Mouse (Mus musculus) CH12.LX (cell line): ENCODE data around the gene Pdilt. TPM values are rescaled to one million over a fixed set of nuclear protein-coding genes. Genes with fewer than 3 reads are reported as not detected.
A peak's percentile ranks its signal among the peaks of the same experiment; 100 is the strongest.

ENCODE experiments used
- DNase-seq: peaks from one replicate; pipeline ENCODE4 v3.0.0-alpha.2; 2013; ENCODE audit errors: extremely low read depth
- H3K27ac ChIP-seq: 2 replicates; pipeline ENCODE4 v1.5.1; 2012; ENCODE audit warnings: low read depth, mild to moderate bottlenecking, control low read depth, moderate library complexity; ENCODE audit not compliant: insufficient read depth
- H3K27me3 ChIP-seq: replicated peaks from 2 replicates; pipeline ENCODE3; 2012; ENCODE audit warnings: inconsistent platforms
- H3K36me3 ChIP-seq, 2 experiments: replicated peaks in 1 of 2; 2 replicates each; pipeline versions ENCODE3 to v1.6.1; 2012; ENCODE audit warnings: inconsistent platforms in 1 of 2, low read length in 1 of 2, mild to moderate bottlenecking in 1 of 2, mixed read lengths in 1 of 2, moderate library complexity in 1 of 2; ENCODE audit not compliant: control insufficient read depth in 1 of 2, insufficient read depth in 1 of 2
- H3K4me1 ChIP-seq, 2 experiments: 2 replicates each; pipeline ENCODE4 v1.6.1; 2012; ENCODE audit warnings: inconsistent platforms in 1 of 2, moderate library complexity in 1 of 2; ENCODE audit not compliant: insufficient read depth in 2 of 2, control insufficient read depth in 1 of 2
- H3K4me2 ChIP-seq: 2 replicates; pipeline ENCODE4 v1.6.1; 2012; ENCODE audit warnings: low read depth, mild to moderate bottlenecking, control low read depth; ENCODE audit not compliant: poor library complexity, insufficient read depth, severe bottlenecking
- H3K4me3 ChIP-seq, 3 experiments: fragments of 150-350 bp in 1 of 3; sonication (generic) in 1 of 3; replicated peaks in 1 of 3; 2 replicates each; pipeline versions ENCODE3 to v1.5.1; 2011 to 2012; ENCODE audit warnings: low read depth in 2 of 3, low read length in 2 of 3, mild to moderate bottlenecking in 2 of 3, moderate library complexity in 2 of 3, control low read depth in 1 of 3, improper control_type of control experiment in 1 of 3, inconsistent platforms in 1 of 3, mixed read lengths in 1 of 3; ENCODE audit not compliant: poor library complexity in 1 of 3
- H3K79me2 ChIP-seq: replicated peaks from 2 replicates; pipeline ENCODE4 v1.6.1; 2012; ENCODE audit warnings: mild to moderate bottlenecking, moderate library complexity; ENCODE audit not compliant: control insufficient read depth, poor library complexity, insufficient read depth, severe bottlenecking; ENCODE audit errors: extremely low read depth
- H3K9ac ChIP-seq: 2 replicates; pipeline ENCODE4 v1.6.1; 2012; ENCODE audit warnings: low read depth, mild to moderate bottlenecking, control low read depth, moderate library complexity; ENCODE audit not compliant: insufficient read depth
- H3K9me3 ChIP-seq: replicated peaks from 2 replicates; pipeline ENCODE3; 2012; ENCODE audit warnings: low read length, inconsistent platforms, mixed read lengths
- BHLHE40 ChIP-seq: IDR thresholded peaks from 2 replicates; pipeline ENCODE4 v1.6.1; 2011; ENCODE audit warnings: mild to moderate bottlenecking, low read depth, low read length, improper control_type of control experiment
- E2F4 ChIP-seq: IDR thresholded peaks from 2 replicates; pipeline ENCODE4 v1.6.1; 2011; ENCODE audit warnings: low read depth, low read length, improper control_type of control experiment; ENCODE audit not compliant: insufficient replicate concordance
- EP300 ChIP-seq: IDR thresholded peaks from 2 replicates; pipeline ENCODE4 v1.6.1; 2011; ENCODE audit warnings: low read length, improper control_type of control experiment
- ETS1 ChIP-seq: conservative IDR thresholded peaks from 2 replicates; pipeline ENCODE4 v1.6.1; 2012; ENCODE audit warnings: low read depth, mild to moderate bottlenecking, inconsistent platforms, low read length, improper control_type of control experiment, moderate library complexity
- IRF4 ChIP-seq: IDR thresholded peaks from 2 replicates; pipeline ENCODE4 v1.6.1; 2014; ENCODE audit warnings: low read depth, mild to moderate bottlenecking, inconsistent platforms, low read length, improper control_type of control experiment
- JUND ChIP-seq: conservative IDR thresholded peaks from 2 replicates; pipeline ENCODE4 v1.6.1; 2011; ENCODE audit warnings: low read depth, low read length, improper control_type of control experiment
- MAFK ChIP-seq: IDR thresholded peaks from 2 replicates; pipeline ENCODE4 v1.6.1; 2011; ENCODE audit warnings: low read length, improper control_type of control experiment; ENCODE audit not compliant: insufficient replicate concordance
- MEF2A ChIP-seq: IDR thresholded peaks from 2 replicates; pipeline ENCODE4 v1.6.1; 2014; ENCODE audit warnings: low read depth, mild to moderate bottlenecking, inconsistent platforms, low read length, improper control_type of control experiment, borderline replicate concordance
- NRF1 ChIP-seq: IDR thresholded peaks from 2 replicates; pipeline ENCODE4 v1.6.1; 2014; ENCODE audit warnings: low read depth, mild to moderate bottlenecking, inconsistent platforms, low read length, improper control_type of control experiment, moderate library complexity
- PAX5 ChIP-seq: IDR thresholded peaks from 2 replicates; pipeline ENCODE4 v1.6.1; 2012; ENCODE audit warnings: low read length, inconsistent platforms, mixed read lengths
- POLR2AphosphoS2 ChIP-seq: IDR thresholded peaks from 2 replicates; pipeline ENCODE4 v1.6.1; 2011; ENCODE audit warnings: low read depth, low read length, improper control_type of control experiment
- SMC3 ChIP-seq: IDR thresholded peaks from 2 replicates; pipeline ENCODE4 v1.6.1; 2011; ENCODE audit warnings: low read depth, low read length, improper control_type of control experiment
- TCF12 ChIP-seq: IDR thresholded peaks from 2 replicates; pipeline ENCODE4 v1.6.1; 2014; ENCODE audit warnings: low read depth, mild to moderate bottlenecking, inconsistent platforms, low read length, improper control_type of control experiment
- USF1 ChIP-seq: IDR thresholded peaks from 2 replicates; pipeline ENCODE4 v1.6.1; 2014; ENCODE audit warnings: low read depth, mild to moderate bottlenecking, inconsistent platforms, low read length, improper control_type of control experiment
- ZKSCAN1 ChIP-seq: IDR thresholded peaks from 2 replicates; pipeline ENCODE4 v1.6.1; 2012; ENCODE audit warnings: low read depth, inconsistent platforms, low read length, improper control_type of control experiment, borderline replicate concordance
- dilution Hi-C: fragments of 300-500 bp; cut with MboI; formaldehyde crosslinking; loops from 2 replicates; pipeline ENCODE4 v1.14.3; 2020; ENCODE audit warnings: low sequenced_read_pairs; ENCODE audit not compliant: extremely low pct_unique_long_range_greater_than_20kb, extremely low pct_ligation_motif_present
- in situ Hi-C: fragments of 300-500 bp; cut with MboI; formaldehyde crosslinking; loops from 3 replicates; pipeline ENCODE4 v1.14.3; 2019; ENCODE audit warnings: low sequenced_read_pairs, low pct_ligation_motif_present, low pct_unique_long_range_greater_than_20kb, mixed read lengths
- polyA plus RNA-seq: library from polyadenylated mRNA; unstranded; fragments of >175 nt; gene quantifications from 2 replicates; pipeline ENCODE4 v1.2.1, GENCODE M21; 2012; ENCODE audit warnings: low read depth; ENCODE audit not compliant: insufficient read length
- total RNA-seq, 2 experiments: library from RNA; depleted of rRNA; stranded (reverse); fragments of 300-350 nt in 1 of 2; fragments of >200 nt in 1 of 2; gene quantifications; 2 replicates each; pipeline ENCODE4 v1.2.3; 2012 to 2014

The Pdilt gene
- total and polyA plus RNA-seq, 3 experiments, result not detected

DNA sequence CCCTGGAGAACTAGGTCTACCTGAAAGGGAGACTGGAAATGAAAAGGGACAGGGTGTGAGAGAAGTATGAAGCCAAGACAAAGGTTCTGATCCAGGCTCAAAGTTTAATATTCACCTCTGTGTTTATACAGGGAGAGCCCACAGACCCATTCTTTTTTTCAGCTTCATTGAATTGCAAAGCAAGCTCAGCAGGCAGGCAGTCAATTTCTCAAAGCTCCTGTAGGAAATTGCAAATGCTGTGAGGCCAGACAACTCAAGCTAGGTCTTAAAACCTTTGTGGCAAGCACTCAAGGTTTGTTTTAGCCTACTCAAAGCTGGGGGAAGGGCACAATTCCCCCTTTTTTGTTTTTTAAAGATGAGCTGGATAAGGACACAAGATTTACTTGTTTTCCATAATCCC, 22.3 kb upstream of the Pdilt start:
- Histone ChIP-seq H3K4me1 (peaks cover 13 to 44% of the 10 kb centered on the region in 2 experiments; a peak in 3 of 4 replicates), H3K27ac (no peak overlapping the region), H3K27me3 (no peaks in the 10 kb centered on the region), H3K79me2 (no peaks in the 10 kb centered on the region), H3K9ac (no peak overlapping the region), H3K4me3 (no peak overlapping the region), H3K9me3 (no peaks in the 10 kb centered on the region), H3K4me2 (no peak overlapping the region), H3K36me3 (no peaks in the 10 kb centered on the region)
- in situ Hi-C loops, result no loop called here
- DNase-seq, result no peak
- TF ChIP-seq SMC3 (no peak), MAFK (no peak), ETS1 (no peak), E2F4 (no peak), PAX5 (no peak), TCF12 (no peak)
- dilution Hi-C loops, result no loop called here

GRCm38 (mm10) chr7:119542445-119542844, 19.2 kb upstream of the Pdilt start:
- in situ Hi-C loops, result no loop called here
- Histone ChIP-seq H3K4me2 (no peak overlapping the region; the same call in 1 of the 2 replicates), H3K4me1 (peaks cover 13 to 48% of the 10 kb centered on the region in 2 experiments; a peak in 3 of 4 replicates), H3K27me3 (no peaks in the 10 kb centered on the region), H3K4me3 (no peak overlapping the region), H3K9ac (no peak overlapping the region), H3K36me3 (no peaks in the 10 kb centered on the region), H3K79me2 (no peaks in the 10 kb centered on the region), H3K27ac (no peak overlapping the region), H3K9me3 (no peaks in the 10 kb centered on the region)
- TF ChIP-seq IRF4, result peak; percentile 63; the same call in 1 of the 2 replicates
- peak; percentile 44; the same call in 1 of the 2 replicates for TF ChIP-seq TCF12
- no peak for TF ChIP-seq ZKSCAN1
- TF ChIP-seq ETS1, result peak; percentile 37; the same call in 1 of the 2 replicates
- peak; percentile 40 for TF ChIP-seq BHLHE40
- TF ChIP-seq USF1, result no peak
- TF ChIP-seq MEF2A, result peak; percentile 51; the same call in 1 of the 2 replicates
- TF ChIP-seq EP300, result peak; percentile 75
- TF ChIP-seq POLR2AphosphoS2, result no peak
- no peak for TF ChIP-seq NRF1
- no peak for TF ChIP-seq JUND
- dilution Hi-C loops, result no loop called here
- DNase-seq, result peak; percentile 69
